Mouse (Mus musculus) gastrocnemius, adult 8-10 months (tissue): ENCODE data around the gene Slc19a2. TPM values are rescaled to one million over a fixed set of nuclear protein-coding genes. Genes with fewer than 3 reads are reported as not detected.

Source experiments
- total RNA-seq, 4 experiments: library from RNA; stranded (reverse); gene quantifications; 2 replicates each; pipeline ENCODE4 v1.2.4; 2022

Gene Slc19a2
- total RNA-seq, 4 experiments from 2014 or later = 3.8 to 4.9 (median 4.5) TPM

Other genes with a start within 250 kb of the Slc19a2 start
- not detected for gene Sele, start 200.8 kb upstream of the Slc19a2 start, total RNA-seq
- under 1 TPM in 2 of 4 experiments, not detected in 2; 0.19 to 0.34 TPM for gene Sell, start 187.1 kb upstream of the Slc19a2 start, total RNA-seq
- under 1 TPM; 0.27 to 0.83 (median 0.59) TPM for gene Selp, start 133.8 kb upstream of the Slc19a2 start, total RNA-seq
- gene F5, start 97.2 kb upstream of the Slc19a2 start, total RNA-seq = under 1 TPM; 0.07 to 0.18 (median 0.13) TPM
- gene Ccdc181, start 26.5 kb downstream of the Slc19a2 start, total RNA-seq = 10 to 100 TPM; 10.6 to 13.1 (median 11.8) TPM
- 1 to 10 TPM; 1.2 to 3.5 (median 2.2) TPM for gene Nme7, start 55.1 kb downstream of the Slc19a2 start, total RNA-seq
- 10 to 100 TPM; 23.8 to 26.6 (median 25.8) TPM for gene Blzf1, start 58.4 kb downstream of the Slc19a2 start, total RNA-seq
- gene Atp1b1, start 209.3 kb downstream of the Slc19a2 start, total RNA-seq = 100 to 1,000 TPM; 111 to 182 (median 171) TPM